Mouse (Mus musculus): ENCODE measurements around the gene Akr1c19. TPM values are rescaled to one million over a fixed set of nuclear protein-coding genes. Genes with fewer than 3 reads are reported as not detected.

Gene Akr1c19
- 0.20 TPM in 1 of 2 replicates, not detected in the other for polyA plus RNA-seq (2015; fragmentation: Nextera tagmentation; extraction: Ambion mirVana)

DNA sequence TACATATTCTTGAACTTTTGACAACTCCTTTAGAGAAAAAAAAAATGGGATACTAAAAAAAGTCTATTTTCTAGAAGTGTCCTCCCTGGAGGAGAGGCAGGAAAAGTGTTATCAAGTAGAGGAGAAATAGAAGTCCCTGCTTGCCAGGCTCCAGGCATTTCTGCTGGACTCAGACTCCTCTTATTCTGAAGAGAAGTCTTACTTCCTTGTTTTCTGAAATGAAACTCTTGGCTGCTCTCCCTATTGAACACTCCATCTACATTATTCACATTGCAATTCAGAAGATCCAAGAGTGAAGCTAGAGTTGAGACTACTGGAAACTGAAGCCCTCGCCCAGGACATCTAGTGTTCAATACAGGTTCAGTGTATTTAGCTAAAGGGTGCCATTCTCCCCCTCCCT, at the start of gene Akr1c19:
Akr1c19 (plus strand) TSS at position 260 of the 400 bp plus-strand sequence.

GRCm38 (mm10) chr13:4190904-4191303, 37.6 kb upstream of the Akr1c19 start, which contains the start of gene Akr1c13:
Gene Akr1c13 (plus strand): TSS chr13:4191150.

DNA sequence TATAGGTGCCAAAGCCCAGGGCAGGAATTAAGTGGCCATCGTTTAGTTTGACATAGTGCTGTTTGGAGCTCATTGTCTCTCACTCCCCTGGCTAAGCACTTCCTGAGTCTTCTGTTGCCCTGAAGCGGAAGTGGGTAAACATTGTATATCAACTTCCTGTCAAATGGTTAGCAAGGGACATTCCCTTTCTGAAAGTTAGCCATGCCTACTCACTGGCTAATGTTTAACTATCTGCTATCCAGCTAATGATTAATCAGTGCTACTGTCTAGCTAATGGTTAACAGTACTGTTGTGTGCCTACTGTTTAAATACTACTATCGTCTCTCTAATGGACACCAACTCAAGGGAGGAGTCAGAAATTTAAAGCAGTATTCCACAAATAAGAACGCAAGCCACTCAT, 50.8 kb downstream of the Akr1c19 start, which contains the start of gene Akr1c12:
Akr1c12 (minus strand) TSS at position 150 of the 400 bp plus-strand sequence.

Other genes with a start within 250 kb of the Akr1c19 start
- gene Akr1c14, start 179.7 kb upstream of the Akr1c19 start, polyA plus RNA-seq (2015; fragmentation: Nextera tagmentation; extraction: Ambion mirVana): 2.1 and 2.7 TPM in 2 replicates
- 0.44 and 0.46 TPM in 2 replicates for gene Akr1c18, start 78.0 kb upstream of the Akr1c19 start, polyA plus RNA-seq (2015; fragmentation: Nextera tagmentation; extraction: Ambion mirVana)
- gene Akr1c13, start 37.5 kb upstream of the Akr1c19 start, polyA plus RNA-seq (2015; fragmentation: Nextera tagmentation; extraction: Ambion mirVana): 1.7 and 3.3 TPM in 2 replicates
- gene Akr1c12, start 50.7 kb downstream of the Akr1c19 start, polyA plus RNA-seq (2015; fragmentation: Nextera tagmentation; extraction: Ambion mirVana): 0.43 and 0.46 TPM in 2 replicates
- gene Akr1c6, start 205.6 kb downstream of the Akr1c19 start, polyA plus RNA-seq (2015; fragmentation: Nextera tagmentation; extraction: Ambion mirVana): 0.12 TPM in 1 of 2 replicates, not detected in the other

Data from urinary bladder, postnatal 0 days (tissue).